Mouse (Mus musculus): ENCODE measurements around the gene Cym. TPM values are rescaled to one million over a fixed set of nuclear protein-coding genes. Genes with fewer than 3 reads are reported as not detected.

The Cym gene
- polyA plus RNA-seq (2014; fragmentation: Nextera tagmentation; extraction: Ambion mirVana), result 0.27 and 0.32 TPM in 2 replicates

- H3K9ac ChIP-seq (ENCODE audit: low read length), result no peak within 1 kb of the TSS
- no peak within 1 kb of the TSS for H3K4me2 ChIP-seq (ENCODE audit: low read length)
- 71% methylated on average over 10 of the region's 10 CpGs for WGBS
- no peaks in the 10 kb centered on the region for H3K4me1 ChIP-seq (ENCODE audit: control insufficient read depth in 2 of 2, insufficient read depth in 2 of 2, low read length in 2 of 2)
- no peak within 1 kb of the TSS for H3K27ac ChIP-seq (replicated peaks in 1 of 2; ENCODE audit: control insufficient read depth in 1 of 2, insufficient read depth in 1 of 2, low read depth in 2 of 2, low read length in 2 of 2)
- no peak within 1 kb of the TSS for H3K4me3 ChIP-seq (ENCODE audit: control insufficient read depth in 1 of 2, insufficient read depth in 1 of 2, low read depth in 1 of 2, low read length in 2 of 2)
- no peaks in the 10 kb centered on the region for H3K36me3 ChIP-seq (ENCODE audit: control insufficient read depth, insufficient read depth, low read length)
- no peaks in the 10 kb centered on the region for H3K27me3 ChIP-seq (ENCODE audit: control insufficient read depth, insufficient read depth, low read length)
- H3K9me3 ChIP-seq (ENCODE audit: control insufficient read depth, low read length), result no peaks in the 10 kb centered on the region
- no peak for ATAC-seq (ENCODE audit: insufficient number of reproducible peaks, insufficient read depth, low FRiP score, low read depth)
Measured at GRCm38 (mm10) chr3:107221608-107222007, at the start of gene Cym. TSS of gene Cym (minus strand) at chr3:107221732.

GRCm38 (mm10) chr3:107266814-107267345, 45.3 kb upstream of the Cym start:
- no peaks in the 10 kb centered on the region for H3K36me3 ChIP-seq (ENCODE audit: control insufficient read depth, insufficient read depth, low read length)
- no peaks in the 10 kb centered on the region for H3K27me3 ChIP-seq (ENCODE audit: control insufficient read depth, insufficient read depth, low read length)
- H3K4me2 ChIP-seq (ENCODE audit: low read length), result no peak overlapping the region
- no peak overlapping the region for H3K4me3 ChIP-seq (ENCODE audit: control insufficient read depth in 1 of 2, insufficient read depth in 1 of 2, low read depth in 1 of 2, low read length in 2 of 2)
- H3K4me1 ChIP-seq (ENCODE audit: control insufficient read depth in 2 of 2, insufficient read depth in 2 of 2, low read length in 2 of 2), result no peaks in the 10 kb centered on the region
- no peak for ATAC-seq (ENCODE audit: insufficient number of reproducible peaks, insufficient read depth, low FRiP score, low read depth)
- WGBS, result 74% methylated on average over 2 of the region's 2 CpGs
- H3K9ac ChIP-seq (ENCODE audit: low read length), result no peak overlapping the region
- no peaks in the 10 kb centered on the region for H3K9me3 ChIP-seq (ENCODE audit: control insufficient read depth, low read length)
- H3K27ac ChIP-seq (replicated peaks in 1 of 2; ENCODE audit: control insufficient read depth in 1 of 2, insufficient read depth in 1 of 2, low read depth in 2 of 2, low read length in 2 of 2), result no peak overlapping the region

DNA sequence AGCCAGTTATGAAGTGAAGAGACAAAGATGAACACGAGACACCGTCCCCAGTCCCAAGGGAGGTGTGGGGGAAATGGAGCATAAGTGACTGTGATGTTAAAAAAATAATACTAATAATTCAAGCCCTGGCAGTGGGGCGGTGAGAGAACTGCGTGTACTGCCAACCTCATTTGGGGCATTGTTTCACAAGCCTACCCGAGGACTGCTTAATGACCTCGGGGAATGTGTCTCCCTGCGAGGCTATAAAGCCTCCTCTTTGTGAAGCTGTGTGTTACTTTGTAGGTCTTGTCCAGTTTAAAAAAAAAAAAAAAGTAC, 40.3 kb upstream of the Cym start:
- H3K27ac ChIP-seq (replicated peaks in 1 of 2; ENCODE audit: control insufficient read depth in 1 of 2, insufficient read depth in 1 of 2, low read depth in 2 of 2, low read length in 2 of 2), result no peak overlapping the region
- no peak overlapping the region for H3K4me2 ChIP-seq (ENCODE audit: low read length)
- H3K9ac ChIP-seq (ENCODE audit: low read length), result no peak overlapping the region
- no peaks in the 10 kb centered on the region for H3K9me3 ChIP-seq (ENCODE audit: control insufficient read depth, low read length)
- no peaks in the 10 kb centered on the region; a peak in 1 of 4 replicates for H3K4me1 ChIP-seq (ENCODE audit: control insufficient read depth in 2 of 2, insufficient read depth in 2 of 2, low read length in 2 of 2)
- WGBS, result 66% methylated on average over 7 of the region's 7 CpGs
- no peak overlapping the region for H3K4me3 ChIP-seq (ENCODE audit: control insufficient read depth in 1 of 2, insufficient read depth in 1 of 2, low read depth in 1 of 2, low read length in 2 of 2)
- no peaks in the 10 kb centered on the region for H3K36me3 ChIP-seq (ENCODE audit: control insufficient read depth, insufficient read depth, low read length)
- no peak for ATAC-seq (ENCODE audit: insufficient number of reproducible peaks, insufficient read depth, low FRiP score, low read depth)
- H3K27me3 ChIP-seq (ENCODE audit: control insufficient read depth, insufficient read depth, low read length), result no peaks in the 10 kb centered on the region

DNA sequence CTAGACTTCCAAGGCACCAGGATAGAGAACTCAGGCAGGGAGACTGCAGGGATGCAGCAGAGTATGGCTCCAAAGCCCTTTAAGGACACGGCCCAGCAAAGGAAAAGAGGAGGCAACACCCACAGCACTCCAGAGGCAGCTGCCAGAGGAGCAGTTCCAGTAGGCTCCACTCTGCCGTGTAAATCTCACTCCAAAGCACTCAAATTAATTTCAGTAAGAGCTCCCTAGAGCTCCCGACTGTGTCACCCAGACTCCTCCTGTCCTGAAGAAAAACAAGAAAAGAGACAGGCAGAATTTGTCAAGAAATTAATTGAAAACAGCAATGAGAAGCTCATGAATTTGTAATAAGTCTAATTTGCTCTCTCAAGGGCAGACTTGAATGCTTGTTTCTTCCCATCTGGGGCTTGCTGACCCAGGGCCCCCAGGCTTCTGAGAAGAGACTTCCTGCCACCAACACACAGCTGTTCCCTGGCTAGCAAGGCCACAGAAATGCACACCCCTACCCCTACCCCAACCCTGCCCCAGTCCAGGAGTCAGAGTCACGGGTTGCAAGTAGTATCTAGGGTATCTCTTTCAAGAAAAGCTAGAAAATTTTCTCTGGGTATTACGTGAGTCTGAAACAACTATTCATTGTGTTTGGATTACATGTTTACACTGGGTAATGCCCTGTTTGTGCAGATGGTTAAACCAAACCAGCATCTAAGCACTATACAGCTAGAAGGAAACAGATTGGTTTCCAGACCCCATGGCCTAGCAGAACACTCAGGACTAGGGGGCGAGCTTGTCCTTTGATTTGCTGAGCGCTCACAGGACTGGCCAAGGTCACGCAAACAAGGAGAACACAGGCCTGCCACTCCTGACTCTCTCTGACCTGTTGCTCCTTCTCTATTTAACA, 39.7 kb upstream of the Cym start:
- Histone ChIP-seq H3K27ac (replicated peaks in 1 of 2; ENCODE audit: control insufficient read depth in 1 of 2, insufficient read depth in 1 of 2, low read depth in 2 of 2, low read length in 2 of 2) (no peak overlapping the region), H3K27me3 (ENCODE audit: control insufficient read depth, insufficient read depth, low read length) (no peaks in the 10 kb centered on the region), H3K4me3 (ENCODE audit: control insufficient read depth in 1 of 2, insufficient read depth in 1 of 2, low read depth in 1 of 2, low read length in 2 of 2) (no peak overlapping the region), H3K4me2 (ENCODE audit: low read length) (no peak overlapping the region), H3K9me3 (ENCODE audit: control insufficient read depth, low read length) (no peaks in the 10 kb centered on the region), H3K36me3 (ENCODE audit: control insufficient read depth, insufficient read depth, low read length) (no peaks in the 10 kb centered on the region), H3K9ac (ENCODE audit: low read length) (no peak overlapping the region), H3K4me1 (ENCODE audit: control insufficient read depth in 2 of 2, insufficient read depth in 2 of 2, low read length in 2 of 2) (no peaks in the 10 kb centered on the region; a peak in 1 of 4 replicates)
- WGBS, result 60% methylated on average over 8 of the region's 8 CpGs
- no peak for ATAC-seq (ENCODE audit: insufficient number of reproducible peaks, insufficient read depth, low FRiP score, low read depth)

GRCm38 (mm10) chr3:107257924-107258323, 36.4 kb upstream of the Cym start:
- 51% methylated on average over 5 of the region's 5 CpGs for WGBS
- Histone ChIP-seq H3K9ac (ENCODE audit: low read length) (no peak overlapping the region), H3K4me1 (ENCODE audit: control insufficient read depth in 2 of 2, insufficient read depth in 2 of 2, low read length in 2 of 2) (no peaks in the 10 kb centered on the region; a peak in 1 of 4 replicates), H3K36me3 (ENCODE audit: control insufficient read depth, insufficient read depth, low read length) (no peaks in the 10 kb centered on the region), H3K9me3 (ENCODE audit: control insufficient read depth, low read length) (no peaks in the 10 kb centered on the region), H3K27me3 (ENCODE audit: control insufficient read depth, insufficient read depth, low read length) (no peaks in the 10 kb centered on the region), H3K4me3 (ENCODE audit: control insufficient read depth in 1 of 2, insufficient read depth in 1 of 2, low read depth in 1 of 2, low read length in 2 of 2) (no peak overlapping the region), H3K4me2 (ENCODE audit: low read length) (no peak overlapping the region), H3K27ac (replicated peaks in 1 of 2; ENCODE audit: control insufficient read depth in 1 of 2, insufficient read depth in 1 of 2, low read depth in 2 of 2, low read length in 2 of 2) (no peak overlapping the region)
- no peak for ATAC-seq (ENCODE audit: insufficient number of reproducible peaks, insufficient read depth, low FRiP score, low read depth)

DNA sequence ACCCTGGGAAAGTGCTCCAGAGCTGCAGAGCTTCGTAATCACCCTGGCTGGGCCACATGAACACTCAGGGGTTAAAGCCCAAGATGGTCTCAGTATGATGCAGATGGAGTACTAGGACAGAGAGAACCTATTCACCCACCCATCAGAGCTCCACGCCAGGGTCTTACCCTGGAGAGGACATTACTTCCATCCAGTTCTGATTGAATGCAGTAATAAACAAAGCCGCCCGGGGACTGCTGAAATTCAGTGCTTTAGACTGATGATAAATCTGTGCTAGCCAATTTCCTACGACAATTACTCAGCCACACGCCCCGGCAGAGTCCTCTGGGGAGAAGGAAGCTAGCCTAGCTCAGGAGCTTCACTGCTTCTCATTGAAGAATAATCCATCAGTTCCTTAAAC, 35.2 kb upstream of the Cym start:
- 73% methylated on average over 7 of the region's 7 CpGs for WGBS
- Histone ChIP-seq H3K27ac (replicated peaks in 1 of 2; ENCODE audit: control insufficient read depth in 1 of 2, insufficient read depth in 1 of 2, low read depth in 2 of 2, low read length in 2 of 2) (no peak overlapping the region), H3K36me3 (ENCODE audit: control insufficient read depth, insufficient read depth, low read length) (no peaks in the 10 kb centered on the region), H3K9me3 (ENCODE audit: control insufficient read depth, low read length) (no peaks in the 10 kb centered on the region), H3K27me3 (ENCODE audit: control insufficient read depth, insufficient read depth, low read length) (no peaks in the 10 kb centered on the region), H3K9ac (ENCODE audit: low read length) (no peak overlapping the region), H3K4me1 (ENCODE audit: control insufficient read depth in 2 of 2, insufficient read depth in 2 of 2, low read length in 2 of 2) (no peaks in the 10 kb centered on the region; a peak in 1 of 4 replicates), H3K4me3 (ENCODE audit: control insufficient read depth in 1 of 2, insufficient read depth in 1 of 2, low read depth in 1 of 2, low read length in 2 of 2) (no peak overlapping the region), H3K4me2 (ENCODE audit: low read length) (no peak overlapping the region)
- no peak for ATAC-seq (ENCODE audit: insufficient number of reproducible peaks, insufficient read depth, low FRiP score, low read depth)

GRCm38 (mm10) chr3:107255992-107256391, 34.5 kb upstream of the Cym start:
- H3K9me3 ChIP-seq (ENCODE audit: control insufficient read depth, low read length), result no peaks in the 10 kb centered on the region
- H3K4me3 ChIP-seq (ENCODE audit: control insufficient read depth in 1 of 2, insufficient read depth in 1 of 2, low read depth in 1 of 2, low read length in 2 of 2), result no peak overlapping the region
- H3K9ac ChIP-seq (ENCODE audit: low read length), result no peak overlapping the region
- no peaks in the 10 kb centered on the region for H3K27me3 ChIP-seq (ENCODE audit: control insufficient read depth, insufficient read depth, low read length)
- H3K27ac ChIP-seq (replicated peaks in 1 of 2; ENCODE audit: control insufficient read depth in 1 of 2, insufficient read depth in 1 of 2, low read depth in 2 of 2, low read length in 2 of 2), result no peak overlapping the region
- 79% methylated on average over 3 of the region's 3 CpGs for WGBS
- H3K36me3 ChIP-seq (ENCODE audit: control insufficient read depth, insufficient read depth, low read length), result no peaks in the 10 kb centered on the region
- H3K4me2 ChIP-seq (ENCODE audit: low read length), result no peak overlapping the region
- ATAC-seq (ENCODE audit: insufficient number of reproducible peaks, insufficient read depth, low FRiP score, low read depth), result no peak
- H3K4me1 ChIP-seq (ENCODE audit: control insufficient read depth in 2 of 2, insufficient read depth in 2 of 2, low read length in 2 of 2), result no peaks in the 10 kb centered on the region; a peak in 1 of 4 replicates
